Mouse (Mus musculus) brain, embryonic 18.5 days (tissue): ENCODE measurements around the gene Gm42372.

Experiments used
- DNase-seq: peaks from one replicate; pipeline ENCODE4 v3.0.0-alpha.2; 2012; ENCODE audit warnings: low read depth, low spot score

Gene Gm42372

GRCm38 (mm10) chr7:17030239-17030638 lies 47.4 kb downstream of the Gm42372 start:
- no peak for DNase-seq
